Mouse (Mus musculus) forebrain, embryonic 10.5 days (tissue): ENCODE results near the gene Emx1. TPM values are rescaled to one million over a fixed set of nuclear protein-coding genes. Genes with fewer than 3 reads are reported as not detected.

Source experiments
- DNase-seq: peaks from one replicate; pipeline ENCODE4 v3.0.0-alpha.2; 2017; ENCODE audit warnings: low spot score; ENCODE audit errors: extremely low spot score
- H3K27ac ChIP-seq: fragments of 300-500 bp; sonication (generic); 2 replicates; pipeline ENCODE4 v1.5.1; 2016; ENCODE audit warnings: mild to moderate bottlenecking
- H3K27me3 ChIP-seq: fragments of 300-500 bp; sonication (generic); 2 replicates; pipeline ENCODE4 v1.6.1; 2016; ENCODE audit warnings: mild to moderate bottlenecking; ENCODE audit not compliant: poor library complexity, severe bottlenecking
- H3K36me3 ChIP-seq: fragments of 300-500 bp; sonication (generic); replicated peaks from 2 replicates; pipeline ENCODE4 v1.6.1; 2016; ENCODE audit warnings: mild to moderate bottlenecking, moderate library complexity
- H3K4me1 ChIP-seq: fragments of 300-500 bp; sonication (generic); 2 replicates; pipeline ENCODE4 v1.6.1; 2016
- H3K4me3 ChIP-seq: fragments of 300-500 bp; sonication (generic); 2 replicates; pipeline ENCODE4 v1.5.1; 2016; ENCODE audit warnings: mild to moderate bottlenecking, moderate library complexity
- H3K9me3 ChIP-seq: fragments of 300-500 bp; sonication (generic); 2 replicates; pipeline ENCODE4 v1.6.1; 2016; ENCODE audit warnings: mild to moderate bottlenecking, moderate library complexity
- WGBS: fragments of 180-500 bp; shearing (Covaris S2); methylation state at CpG from one replicate; pipeline ENCODE4 v1.1.7; 2016; 5-methylcytosine and 5-hydroxymethylcytosine counted together
- polyA plus RNA-seq: library from polyadenylated mRNA; unstranded; fragments of >200 nt; fragmentation: Nextera tagmentation; extraction: Ambion mirVana; gene quantifications from 2 replicates; pipeline ENCODE4 v1.2.1, GENCODE M21; 2016

The Emx1 gene
- polyA plus RNA-seq, 1 experiment from 2014 or later = 35.8 TPM

DNA sequence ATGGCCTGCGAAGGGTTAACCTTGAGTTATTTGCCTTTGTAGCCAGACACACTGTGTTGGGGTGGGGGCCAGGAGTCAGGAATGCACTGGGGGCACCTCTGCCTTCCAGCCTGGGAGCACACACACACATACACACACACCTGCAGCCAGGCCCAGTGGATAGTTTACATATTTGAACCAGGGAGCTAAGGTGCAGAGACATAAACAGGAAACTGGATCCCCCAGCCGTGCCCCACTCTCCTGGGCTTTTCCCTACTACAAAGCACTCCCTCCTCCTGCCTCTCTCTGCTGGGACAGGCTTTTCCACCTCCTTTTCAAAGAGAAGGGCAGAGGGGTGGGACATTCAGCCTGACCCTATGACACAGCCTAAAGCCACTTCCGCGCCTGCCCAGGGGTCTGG, 33.7 kb downstream of the Emx1 start:
- H3K27me3 ChIP-seq = peaks cover 21% of the 10 kb centered on the region
- peaks cover 3% of the 10 kb centered on the region; the same call in 1 of the 2 replicates for H3K9me3 ChIP-seq
- WGBS = 25% methylated on average over 4 of the region's 4 CpGs
- no peak for DNase-seq
- H3K27ac ChIP-seq = peak overlapping the region; percentile 70
- H3K4me1 ChIP-seq = peaks cover 72% of the 10 kb centered on the region
- peaks cover 3% of the 10 kb centered on the region; the same call in 1 of the 2 replicates for H3K36me3 ChIP-seq
- H3K4me3 ChIP-seq = no peak overlapping the region

DNA sequence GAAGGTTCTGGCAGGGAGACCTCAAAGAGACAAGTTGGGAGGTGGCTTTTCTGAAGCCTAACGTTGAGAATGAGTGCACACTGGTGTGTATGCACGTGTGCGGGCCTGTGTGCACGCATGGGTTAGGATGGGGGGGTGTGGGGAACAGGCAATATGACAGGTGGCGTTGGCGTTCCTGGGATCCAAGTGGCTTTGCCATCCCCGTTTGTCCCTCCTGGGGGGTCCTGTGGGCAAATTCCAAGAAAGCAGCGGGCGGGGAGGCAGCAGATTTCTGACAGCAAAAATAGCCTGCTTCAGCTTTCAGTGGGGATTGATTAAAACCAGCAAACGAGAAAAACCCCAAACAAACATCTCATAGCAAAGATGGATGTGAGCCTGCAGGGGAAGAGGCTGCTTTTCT, 35.3 kb downstream of the Emx1 start:
- H3K27ac ChIP-seq = peak overlapping the region; percentile 51; the same call in 1 of the 2 replicates

DNA sequence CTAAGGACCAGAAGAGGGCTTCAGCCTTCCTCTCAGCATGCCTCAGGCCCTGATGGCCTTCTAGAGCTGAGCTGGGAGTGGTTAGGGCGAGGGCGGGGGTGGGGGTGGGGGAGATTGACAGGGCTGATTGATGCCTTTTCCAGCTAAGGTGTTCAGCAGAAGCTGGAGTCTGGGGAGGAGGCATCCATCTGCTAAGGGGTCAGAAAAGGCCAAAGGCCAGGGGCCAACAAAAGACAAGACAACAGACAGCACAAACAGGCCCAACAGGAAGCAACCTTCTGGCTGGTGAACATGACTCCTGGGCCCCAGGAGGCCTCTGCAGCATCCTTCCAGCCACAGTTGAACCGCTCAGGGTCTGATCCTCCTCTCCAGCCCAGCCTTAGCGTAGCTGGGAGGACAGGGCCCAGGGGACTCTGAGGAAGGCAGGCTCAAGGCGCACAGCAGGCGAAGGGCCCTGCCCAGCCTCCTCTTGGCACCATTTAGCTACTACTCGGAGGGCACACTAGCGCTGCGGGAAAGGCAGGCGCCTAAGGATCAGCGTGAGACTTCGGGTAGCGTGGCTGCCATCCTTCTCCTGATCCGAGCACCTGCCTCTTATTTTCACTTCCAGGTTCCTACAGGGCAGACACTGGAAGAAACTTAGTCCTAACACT, 36.4 kb downstream of the Emx1 start:
- peaks cover 3% of the 10 kb centered on the region; the same call in 1 of the 2 replicates for H3K9me3 ChIP-seq
- no peak for DNase-seq
- H3K36me3 ChIP-seq = peaks cover 11% of the 10 kb centered on the region; the same call in 1 of the 2 replicates
- peaks cover 31% of the 10 kb centered on the region for H3K27me3 ChIP-seq
- peak overlapping the region; percentile 59 for H3K27ac ChIP-seq
- WGBS = 30% methylated on average over 14 of the region's 14 CpGs
- H3K4me1 ChIP-seq = peaks cover 81% of the 10 kb centered on the region
- no peak overlapping the region for H3K4me3 ChIP-seq

More for the DNA sequence above, 35.3 kb downstream of the Emx1 start:
- Histone ChIP-seq H3K4me1 (peaks cover 86% of the 10 kb centered on the region), H3K9me3 (peaks cover 3% of the 10 kb centered on the region; the same call in 1 of the 2 replicates), H3K4me3 (no peak overlapping the region), H3K36me3 (peaks cover 3% of the 10 kb centered on the region; the same call in 1 of the 2 replicates), H3K27me3 (peaks cover 24% of the 10 kb centered on the region)
- 83% methylated on average over 10 of the region's 10 CpGs for WGBS
- no peak for DNase-seq

DNA sequence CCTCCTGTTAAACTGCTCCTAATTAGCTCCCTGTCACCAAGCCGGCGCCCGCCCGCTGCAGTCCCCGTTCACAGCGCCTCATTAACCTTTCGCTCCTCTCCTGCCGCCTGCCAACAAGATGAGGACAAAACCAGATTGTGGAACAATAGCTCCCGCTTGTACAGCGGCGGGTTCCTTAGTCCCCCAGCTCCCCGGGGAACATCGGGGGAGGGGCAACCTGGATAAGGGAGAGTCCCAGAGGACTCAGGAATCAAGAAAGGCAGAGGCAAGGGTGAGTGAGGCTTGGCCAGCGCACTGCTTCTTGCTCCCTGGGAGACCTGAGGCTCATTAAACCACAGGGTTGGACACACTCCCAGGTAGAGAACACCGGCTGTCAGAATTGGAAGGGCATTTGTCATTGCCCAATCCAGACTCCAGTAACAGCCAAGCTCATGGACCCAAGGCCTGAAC, 37.2 kb downstream of the Emx1 start:
- no peak for DNase-seq
- 25% methylated on average over 15 of the region's 15 CpGs for WGBS
- H3K4me3 ChIP-seq = no peak overlapping the region
- H3K36me3 ChIP-seq = peaks cover 11% of the 10 kb centered on the region; the same call in 1 of the 2 replicates
- H3K27me3 ChIP-seq = peaks cover 37% of the 10 kb centered on the region
- H3K4me1 ChIP-seq = peaks cover 73% of the 10 kb centered on the region
- peaks cover 3% of the 10 kb centered on the region; the same call in 1 of the 2 replicates for H3K9me3 ChIP-seq
- 0 out of 2 replicates have a peak overlapping the region, but pooled peaks have one; percentile 17 for H3K27ac ChIP-seq

DNA sequence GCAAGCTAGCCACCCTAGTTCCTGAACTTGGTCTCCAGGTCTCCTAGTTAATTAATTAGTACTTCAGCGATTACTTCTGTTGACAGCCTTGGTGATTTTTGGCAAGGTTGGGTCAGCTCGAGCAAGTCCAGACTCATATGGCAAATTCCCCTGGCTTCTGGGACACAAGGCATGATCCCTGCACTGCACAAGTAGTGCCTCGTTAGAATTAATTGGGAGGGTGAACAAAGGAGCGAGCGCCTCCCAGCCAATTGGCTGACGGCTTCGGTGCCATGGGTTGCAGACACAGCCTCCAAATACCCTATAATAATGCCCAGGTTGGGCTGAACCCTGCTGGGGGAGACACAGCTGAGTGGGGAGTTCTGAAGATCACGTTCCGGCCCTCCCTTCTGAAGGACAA, 39.3 kb downstream of the Emx1 start:
- H3K4me3 ChIP-seq = no peak overlapping the region
- H3K4me1 ChIP-seq = peaks cover 59% of the 10 kb centered on the region
- H3K36me3 ChIP-seq = peaks cover 11% of the 10 kb centered on the region; the same call in 1 of the 2 replicates
- H3K27ac ChIP-seq = peak overlapping the region; percentile 69
- WGBS = 55% methylated on average over 9 of the region's 9 CpGs
- DNase-seq = no peak
- peaks cover 3% of the 10 kb centered on the region; the same call in 1 of the 2 replicates for H3K9me3 ChIP-seq
- peaks cover 54% of the 10 kb centered on the region for H3K27me3 ChIP-seq

DNA sequence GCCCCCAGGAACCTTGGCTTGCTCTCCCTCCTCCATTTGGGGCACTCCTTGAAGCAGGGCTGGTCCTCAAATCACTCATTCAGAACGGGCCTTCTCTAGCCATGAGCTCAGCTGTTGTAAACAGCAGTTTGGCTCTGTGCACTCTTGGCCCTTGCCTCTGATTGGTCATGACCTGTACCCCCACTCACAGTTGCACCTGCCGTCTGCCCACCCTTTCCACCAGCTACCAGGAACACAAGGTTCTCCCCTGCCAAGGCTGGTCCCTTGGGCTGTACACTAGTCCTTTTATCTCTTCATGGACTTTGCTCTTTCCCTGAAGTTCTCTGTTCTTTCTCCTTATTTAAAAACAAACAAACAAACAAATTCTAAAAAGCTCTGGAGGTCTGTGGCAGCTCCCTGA, 40.3 kb downstream of the Emx1 start:
- H3K9me3 ChIP-seq = peaks cover 3% of the 10 kb centered on the region; the same call in 1 of the 2 replicates
- 91% methylated on average over 2 of the region's 2 CpGs for WGBS
- DNase-seq = no peak
- H3K36me3 ChIP-seq = peaks cover 11% of the 10 kb centered on the region; the same call in 1 of the 2 replicates
- H3K4me3 ChIP-seq = no peak overlapping the region
- peaks cover 59% of the 10 kb centered on the region for H3K4me1 ChIP-seq
- H3K27ac ChIP-seq = peak overlapping the region; percentile 69
- H3K27me3 ChIP-seq = peaks cover 58% of the 10 kb centered on the region

DNA sequence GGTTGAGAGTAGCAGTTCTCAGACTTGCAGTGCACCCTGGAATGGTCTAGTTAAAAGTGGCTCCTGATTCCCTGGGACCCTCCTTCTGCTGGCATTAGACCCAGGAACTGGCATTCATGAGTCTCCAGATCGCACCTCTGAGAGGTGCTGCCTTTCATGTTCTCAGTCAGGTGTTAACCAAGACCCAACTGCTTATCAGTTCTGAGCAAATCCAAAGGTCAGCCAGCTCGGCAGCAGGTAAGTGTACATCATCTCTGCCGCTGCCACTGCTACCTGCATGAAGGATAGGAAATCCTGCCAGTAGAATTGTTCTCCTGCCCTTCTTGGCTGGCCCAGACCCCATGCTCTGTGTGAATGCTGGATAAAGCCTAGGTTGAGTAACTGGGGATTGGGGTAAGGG, 43.5 kb downstream of the Emx1 start:
- Histone ChIP-seq H3K27me3 (peaks cover 57% of the 10 kb centered on the region), H3K9me3 (no peaks in the 10 kb centered on the region), H3K36me3 (peaks cover 8% of the 10 kb centered on the region; the same call in 1 of the 2 replicates), H3K4me1 (peaks cover 58% of the 10 kb centered on the region), H3K4me3 (no peak overlapping the region), H3K27ac (no peak overlapping the region)
- DNase-seq = no peak
- 85% methylated on average over 3 of the region's 3 CpGs for WGBS

DNA sequence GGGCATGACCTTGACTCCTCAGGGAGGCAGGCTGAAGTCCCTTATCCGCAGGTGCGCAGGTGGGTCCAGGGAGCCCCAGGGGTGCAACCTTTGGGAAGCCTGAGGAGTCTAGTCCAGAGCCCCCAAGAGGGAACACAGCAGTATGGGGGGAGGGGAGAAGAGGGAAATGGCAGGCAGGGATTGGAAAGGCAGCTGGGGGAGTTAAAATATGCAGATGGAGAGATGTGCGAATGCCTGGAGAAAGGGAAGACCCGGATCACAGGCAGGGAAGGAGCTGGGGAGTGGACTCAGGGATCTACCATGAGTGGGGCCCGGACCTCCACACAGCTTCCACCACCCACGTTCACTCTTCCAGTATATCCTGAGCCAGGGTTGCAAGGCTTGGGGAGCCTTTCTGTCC, 44.2 kb downstream of the Emx1 start:
- no peak for DNase-seq

DNA sequence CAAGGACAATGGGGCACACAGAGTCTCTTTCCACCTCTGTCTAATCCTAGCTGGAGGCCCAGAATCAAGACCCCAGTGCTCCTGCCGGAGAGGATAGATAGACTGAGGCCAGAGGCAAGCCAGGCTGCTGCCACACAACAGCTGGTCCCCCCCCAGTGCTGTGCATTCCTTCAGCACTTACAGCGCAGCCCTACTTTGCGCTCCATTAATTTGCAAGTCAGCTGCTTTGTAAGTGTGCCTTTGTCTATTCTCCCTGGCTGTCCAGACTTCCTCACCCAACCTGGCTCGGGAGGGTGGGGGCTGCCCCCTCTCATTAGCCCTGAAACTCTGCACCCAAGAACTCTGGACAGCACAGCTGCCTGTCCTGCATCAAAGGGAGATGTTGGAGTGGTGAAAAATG, 44.8 kb downstream of the Emx1 start:
- peaks cover 58% of the 10 kb centered on the region for H3K27me3 ChIP-seq
- no peaks in the 10 kb centered on the region for H3K9me3 ChIP-seq
- H3K27ac ChIP-seq = peak overlapping the region; percentile 63
- peaks cover 8% of the 10 kb centered on the region; the same call in 1 of the 2 replicates for H3K36me3 ChIP-seq
- H3K4me1 ChIP-seq = peaks cover 57% of the 10 kb centered on the region
- no peak for DNase-seq
- no peak overlapping the region for H3K4me3 ChIP-seq
- 16% methylated on average over 4 of the region's 4 CpGs for WGBS

More for the DNA sequence above, 44.2 kb downstream of the Emx1 start:
- H3K27me3 ChIP-seq = peaks cover 53% of the 10 kb centered on the region
- whole genome bisulfite sequencing = 29% methylated on average over 6 of the region's 6 CpGs
- H3K36me3 ChIP-seq = peaks cover 8% of the 10 kb centered on the region; the same call in 1 of the 2 replicates
- H3K27ac ChIP-seq = peak overlapping the region; percentile 63
- no peak overlapping the region for H3K4me3 ChIP-seq
- H3K9me3 ChIP-seq = no peaks in the 10 kb centered on the region
- peaks cover 59% of the 10 kb centered on the region for H3K4me1 ChIP-seq

DNA sequence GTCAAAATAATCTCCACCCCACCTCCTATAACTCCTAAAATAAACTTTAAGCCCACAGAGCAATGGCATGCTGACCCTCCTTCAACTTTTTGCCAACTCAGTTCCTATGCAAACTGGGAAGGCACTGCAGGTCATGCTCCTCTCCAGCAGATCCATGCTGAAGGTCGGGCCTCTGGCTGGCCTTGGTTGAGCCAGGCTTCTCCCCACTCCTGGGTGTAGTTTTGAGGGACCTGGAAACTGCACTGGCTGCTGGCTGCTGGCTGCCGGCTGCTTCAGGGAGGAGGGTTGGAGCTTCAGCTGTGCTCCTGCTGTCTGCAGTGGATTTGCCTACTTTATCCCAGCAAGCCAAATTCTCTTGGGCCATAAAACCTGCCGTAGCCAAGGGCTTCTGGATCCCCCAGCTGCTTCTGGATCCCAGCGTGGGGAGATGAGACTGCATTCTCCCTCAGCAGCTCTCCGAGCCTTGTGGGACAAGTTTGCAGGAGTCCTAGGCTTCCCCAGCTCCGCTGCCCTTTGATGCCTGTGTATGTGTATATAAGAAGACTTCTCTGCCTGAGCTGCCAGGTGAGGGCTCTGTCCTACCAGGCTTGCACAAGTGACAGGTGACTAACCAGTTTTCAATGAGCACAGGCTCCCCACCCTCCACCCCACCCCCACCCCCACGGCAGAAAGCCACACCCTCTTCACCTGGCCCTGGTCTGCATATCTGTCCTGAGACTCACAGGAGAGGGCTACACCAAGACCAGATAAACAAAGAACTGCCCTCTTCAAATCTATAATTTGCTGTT, 45.8 kb downstream of the Emx1 start:
- 45% methylated on average over 7 of the region's 7 CpGs for WGBS
- H3K36me3 ChIP-seq = peaks cover 6% of the 10 kb centered on the region; the same call in 1 of the 2 replicates
- H3K27ac ChIP-seq = peak overlapping the region; percentile 63
- peaks cover 62% of the 10 kb centered on the region for H3K4me1 ChIP-seq
- no peaks in the 10 kb centered on the region for H3K9me3 ChIP-seq
- DNase-seq = no peak
- no peak overlapping the region for H3K4me3 ChIP-seq
- peaks cover 65% of the 10 kb centered on the region for H3K27me3 ChIP-seq

DNA sequence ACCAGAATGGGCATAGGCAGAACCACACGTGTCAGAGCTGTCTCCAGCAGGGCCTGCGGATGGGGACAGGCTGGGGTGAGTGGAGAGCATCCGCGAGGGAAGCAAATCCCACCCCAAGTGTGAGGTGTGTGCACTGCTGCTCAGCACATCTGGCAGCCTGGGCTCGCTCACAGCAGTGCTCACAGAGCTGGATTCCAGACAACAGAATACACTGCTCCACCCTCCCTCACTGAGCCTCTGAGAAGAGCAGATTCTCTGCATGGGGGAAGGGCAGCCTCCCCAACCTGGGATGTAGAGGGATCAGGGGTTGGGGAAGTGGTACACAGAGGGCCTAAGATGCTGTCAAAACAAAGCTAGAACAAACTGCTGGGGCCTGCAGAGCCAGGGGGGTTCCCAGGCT, 47.6 kb downstream of the Emx1 start:
- WGBS = 25% methylated on average over 5 of the region's 5 CpGs
- Histone ChIP-seq H3K27me3 (peaks cover 55% of the 10 kb centered on the region), H3K4me3 (no peak overlapping the region), H3K9me3 (no peaks in the 10 kb centered on the region), H3K27ac (peak overlapping the region; percentile 70), H3K4me1 (peaks cover 78% of the 10 kb centered on the region), H3K36me3 (no peaks in the 10 kb centered on the region)
- DNase-seq = no peak

DNA sequence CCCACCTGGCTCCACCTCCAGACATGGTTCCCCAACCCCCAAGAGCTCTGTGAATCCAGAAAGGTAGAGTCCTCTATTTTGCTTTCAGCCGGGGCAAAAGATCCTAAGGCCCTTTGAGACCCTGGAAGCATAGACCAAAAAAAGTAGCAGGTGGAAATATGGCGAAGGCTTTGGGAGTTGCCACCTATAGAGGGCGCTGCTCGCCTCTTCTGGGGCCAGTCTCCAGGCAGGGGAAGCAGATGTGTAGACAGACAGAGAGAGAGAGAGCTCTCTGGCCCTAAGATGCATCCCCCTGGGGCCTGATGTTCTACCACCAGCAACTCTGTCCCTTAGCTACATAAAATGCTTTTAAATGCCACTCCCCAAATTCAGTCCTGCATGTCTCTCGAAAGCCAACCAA, 49.8 kb downstream of the Emx1 start:
- H3K4me3 ChIP-seq = no peak overlapping the region
- no peak overlapping the region for H3K27ac ChIP-seq
- H3K9me3 ChIP-seq = no peaks in the 10 kb centered on the region
- WGBS = 37% methylated on average over 5 of the region's 5 CpGs
- peaks cover 77% of the 10 kb centered on the region for H3K4me1 ChIP-seq
- DNase-seq = no peak
- H3K36me3 ChIP-seq = no peaks in the 10 kb centered on the region
- H3K27me3 ChIP-seq = peaks cover 35% of the 10 kb centered on the region
